Comparison of ENCODE assay signal across 23 mouse cellular contexts in the genomic region with DNA sequence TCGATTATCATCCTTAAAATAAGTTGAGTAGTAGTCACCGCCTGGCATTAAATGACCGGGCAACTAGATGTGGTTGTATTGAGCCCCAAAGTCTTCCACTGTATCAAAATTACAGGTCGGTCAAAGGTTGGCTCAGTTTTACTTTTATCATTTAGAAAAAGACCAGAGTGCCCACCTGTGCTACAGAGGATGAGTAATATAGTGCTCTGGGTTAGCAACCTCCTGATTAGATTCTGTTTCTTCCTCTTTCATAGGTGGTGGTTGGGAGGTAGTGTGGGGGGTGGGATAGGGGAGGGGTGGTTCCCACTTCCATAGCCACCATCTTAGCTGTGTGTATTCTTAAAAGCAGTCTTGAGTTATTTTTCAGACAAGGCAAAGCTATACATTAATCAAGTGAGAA. TPM values are rescaled to one million over a fixed set of nuclear protein-coding genes. Genes with fewer than 3 reads are reported as not detected.
DNase-seq lines count a peak whose midpoint lies in the region; ATAC-seq and TF ChIP-seq lines count a peak whose summit lies in the region.
"Had no signal": no experiment of that assay in that cellular context is flagged by ENCODE, and none has a peak within 500 bp of the region (broad histone marks: within the 10 kb centered on the region; RNA-seq: fewer than 3 reads in every experiment).

No protein-coding gene starts in this region.

- no peaks in the 10 kb centered on the region for H3K79me2 ChIP-seq in CH12.LX (replicated peaks; ENCODE audit: control insufficient read depth, extremely low read depth, insufficient read depth, poor library complexity, severe bottlenecking)

- TF ChIP-seq CTCF in CH12.LX (conservative IDR thresholded peaks at IDR 0.05 in 1 of 2, IDR thresholded peaks at IDR 0.05 in 1 of 2; ENCODE audit: low read depth in 2 of 2, low read length in 2 of 2) = no peak
- no peak for TF ChIP-seq CTCF in ES-Bruce4 (IDR thresholded peaks at IDR 0.05; ENCODE audit: low read depth, low read length)

- no peaks in the 10 kb centered on the region for H3K9me3 ChIP-seq in CH12.LX (replicated peaks; ENCODE audit: low read length)
- H3K9me3 ChIP-seq in ES-Bruce4 (replicated peaks; ENCODE audit: control insufficient read depth, insufficient read depth, low read length, poor library complexity, severe bottlenecking) = peaks cover 18% of the 10 kb centered on the region
- H3K9me3 ChIP-seq in embryonic facial prominence, embryonic 10.5 days = no peaks in the 10 kb centered on the region

- H3K36me3 ChIP-seq in CH12.LX (replicated peaks in 1 of 2; ENCODE audit: control insufficient read depth in 1 of 2, insufficient read depth in 1 of 2, low read length in 1 of 2) (no peaks in the 10 kb centered on the region), ES-Bruce4 (ENCODE audit: control insufficient read depth, insufficient read depth, low read length, poor library complexity, severe bottlenecking) (no peaks in the 10 kb centered on the region)
- no peaks in the 10 kb centered on the region for H3K36me3 ChIP-seq in embryonic facial prominence, embryonic 10.5 days (replicated peaks)
- H3K36me3 ChIP-seq: G1E had no signal

- H3K4me1 ChIP-seq in CH12.LX (ENCODE audit: control insufficient read depth in 1 of 2, insufficient read depth in 2 of 2) (no peaks in the 10 kb centered on the region), ES-Bruce4 (ENCODE audit: control insufficient read depth, insufficient read depth, low read length) (no peaks in the 10 kb centered on the region)
- H3K4me1 ChIP-seq in embryonic facial prominence, embryonic 10.5 days = no peaks in the 10 kb centered on the region

- in situ Hi-C loops in CH12.LX (cut with MboI; ENCODE audit: low pct_ligation_motif_present, low pct_unique_long_range_greater_than_20kb, low sequenced_read_pairs) = no loop called here

- H3K9ac ChIP-seq in CH12.LX (ENCODE audit: insufficient read depth, low read depth) (no peak overlapping the region), ES-Bruce4 (ENCODE audit: low read depth, poor library complexity, severe bottlenecking) (no peak overlapping the region)

- H3K27me3 ChIP-seq in CH12.LX (replicated peaks) = no peaks in the 10 kb centered on the region
- no peaks in the 10 kb centered on the region for H3K27me3 ChIP-seq in ES-Bruce4 (ENCODE audit: control insufficient read depth, insufficient read depth, low read length, poor library complexity, severe bottlenecking)
- H3K27me3 ChIP-seq in embryonic facial prominence, embryonic 10.5 days (replicated peaks; ENCODE audit: low read depth, poor library complexity, severe bottlenecking) = no peaks in the 10 kb centered on the region

- TF ChIP-seq POLR2A in CH12.LX (IDR thresholded peaks at IDR 0.05; ENCODE audit: low read depth, low read length) = no peak
- no peak for TF ChIP-seq POLR2A in ES-Bruce4 (IDR thresholded peaks at IDR 0.05; ENCODE audit: insufficient read depth, low read length)

- H3K27ac ChIP-seq in CH12.LX (ENCODE audit: insufficient read depth, low read depth) (no peak overlapping the region), ES-Bruce4 (ENCODE audit: insufficient read depth, low read length) (peak overlapping the region; percentile 51; the same call in 1 of the 2 replicates)
- H3K27ac ChIP-seq in embryonic facial prominence, embryonic 10.5 days (replicated peaks) = no peak overlapping the region

- DNase-seq in A20 (ENCODE audit: low read depth, low spot score) (peak; percentile 62), CH12.LX (ENCODE audit: extremely low read depth) (peak; percentile 16)
- DNase-seq in left cerebral cortex, adult 8-10 months (ENCODE audit: low spot score in 2 of 2) = no peak
- DNase-seq in embryonic facial prominence, embryonic 10.5 days (ENCODE audit: low spot score) = no peak
- DNase-seq: adrenal gland, adult 2 months; adrenal gland, adult 8-10 months; adrenal gland, postnatal 10 days; adrenal gland, postnatal 14 days; adrenal gland, postnatal 25 days; adrenal gland, postnatal 36 days; B cell, adult 2 months; cerebellum, adult 11 months; cerebellum, adult 11-12 months; cerebellum, adult 18-20 months; cerebellum, adult 2 months; cerebellum, adult 8-10 months; cerebellum, adult 9-10 months had no signal

- H3K4me3 ChIP-seq in CH12.LX (replicated peaks in 1 of 3; ENCODE audit: low read depth in 2 of 3, low read length in 2 of 3, poor library complexity in 1 of 3) (no peak overlapping the region), ES-Bruce4 (ENCODE audit: low read depth, low read length) (no peak overlapping the region)
- no peak overlapping the region for H3K4me3 ChIP-seq in embryonic facial prominence, embryonic 10.5 days

- no peak overlapping the region for H3K4me2 ChIP-seq in CH12.LX (ENCODE audit: insufficient read depth, low read depth, poor library complexity, severe bottlenecking)

- no peak for TF ChIP-seq EP300 in CH12.LX (IDR thresholded peaks at IDR 0.05; ENCODE audit: low read length)
- TF ChIP-seq EP300 in ES-Bruce4 (IDR thresholded peaks at IDR 0.05; ENCODE audit: insufficient read depth, low read depth, low read length) = no peak

- dilution Hi-C loops in CH12.LX (cut with MboI; ENCODE audit: extremely low pct_ligation_motif_present, extremely low pct_unique_long_range_greater_than_20kb, low sequenced_read_pairs) = no loop called here

- WGBS in embryonic facial prominence, embryonic 10.5 days = 94% methylated on average over 4 of the region's 4 CpGs

- no peak for TF ChIP-seq RAD21 in CH12.LX (IDR thresholded peaks at IDR 0.05; ENCODE audit: low read depth, low read length)

- peak; percentile 59 for ATAC-seq in CD4-positive, CD25-positive, alpha-beta regulatory T cell, adult 4 months
- no peak for ATAC-seq in erythroblast, adult 5-6 weeks (replicated peaks; ENCODE audit: low FRiP score, poor library complexity, severe bottlenecking)
- no peak for ATAC-seq in megakaryocyte-erythroid progenitor cell, adult 5-6 weeks (replicated peaks; ENCODE audit: low FRiP score, low TSS enrichment, poor library complexity, severe bottlenecking)
- ATAC-seq: Patski had no signal

TF ChIP-seq in CH12.LX, 34 proteins besides CTCF, POLR2A, EP300 and RAD21:
- TF ChIP-seq SMC3 (IDR thresholded peaks at IDR 0.05; ENCODE audit: low read depth, low read length) (no peak), MAZ (IDR thresholded peaks at IDR 0.05; ENCODE audit: low read depth, low read length) (no peak), SIN3A (IDR thresholded peaks at IDR 0.05; ENCODE audit: low read length) (no peak), POLR2AphosphoS2 (IDR thresholded peaks at IDR 0.05; ENCODE audit: low read depth, low read length) (no peak), NRF1 (IDR thresholded peaks at IDR 0.05; ENCODE audit: low read depth, low read length) (no peak), JUN (IDR thresholded peaks at IDR 0.05; ENCODE audit: insufficient read depth, low read depth, low read length) (no peak)

RNA-seq across cellular contexts. Expression of gene Slc35g1, which starts 7.9 kb away (rescaled TPM):
- polyA plus RNA-seq in CD4-positive, CD25-positive, alpha-beta regulatory T cell, adult 4 months (2017; shearing (Covaris generic)) = 1 to 10 TPM; 4.7 to 6.2 TPM
- 14.6 and 17.8 TPM in 2 replicates for total RNA-seq in CH12.LX (2012; rRNA removed)
- 38.2 and 38.5 TPM in 2 replicates for total RNA-seq in CH12.LX (2014; rRNA removed)
- polyA plus RNA-seq in CH12.LX (2012; ENCODE audit: insufficient read length, low read depth) = 17.9 and 21.7 TPM in 2 replicates
- polyA plus RNA-seq in ES-Bruce4 (2011; ENCODE audit: insufficient read depth, insufficient read length, low read depth, missing spikeins) = 19.3 and 20.3 TPM in 2 replicates
- 1 to 10 TPM; 1.5 to 2.3 (median 2.1) TPM for total RNA-seq in left cerebral cortex, adult 8-10 months (2022)
- polyA plus RNA-seq in embryonic facial prominence, embryonic 10.5 days (2016; fragmentation: Nextera tagmentation; extraction: Ambion mirVana) = 5.0 and 6.1 TPM in 2 replicates
- total RNA-seq in erythroblast, adult 5-6 weeks (2015; ENCODE audit: low replicate concordance) = 3.3 and 4.8 TPM in 2 replicates
- 2.3 and 2.8 TPM in 2 replicates for total RNA-seq in erythroblast, adult 5-6 weeks (2017; ENCODE audit: low replicate concordance)
- total RNA-seq in megakaryocyte-erythroid progenitor cell, adult 5-6 weeks (2014; fragmentation: Nextera tagmentation) = 15.9 and 20.1 TPM in 2 replicates
- 23.1 and 28.8 TPM in 2 replicates for total RNA-seq in megakaryocyte-erythroid progenitor cell, adult 5-6 weeks (2017)

Comparison
In these comparisons a context has a peak if more than half of its experiments do, and no peak if none do; other contexts are left out.
1. DNase-seq: peak in A20 (single experiment) and CH12.LX (single experiment); none in left cerebral cortex, adult 8-10 months (0 of 2) and embryonic facial prominence, embryonic 10.5 days (single experiment).